27 mouse cellular contexts compared by ENCODE assay signal in the genomic region with DNA sequence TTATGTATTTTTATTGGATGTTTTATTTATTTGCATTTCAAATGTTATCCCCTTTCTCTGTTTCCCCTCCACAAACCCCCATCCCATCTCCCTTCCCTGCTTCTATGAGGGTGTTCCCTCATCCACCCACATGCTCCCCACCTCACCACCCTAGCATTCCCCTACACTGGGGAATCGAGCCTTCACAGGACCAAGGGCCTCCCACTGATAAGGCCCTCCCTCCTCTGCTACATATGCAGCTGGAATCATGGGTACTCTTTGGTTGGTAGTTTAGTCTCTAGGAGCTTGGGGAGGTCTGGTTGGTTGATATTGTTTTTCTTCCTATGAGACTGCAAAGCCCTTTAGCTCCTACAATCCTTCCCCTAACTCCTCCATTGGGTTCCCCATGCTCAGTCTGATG. TPM values are rescaled to one million over a fixed set of nuclear protein-coding genes. Genes with fewer than 3 reads are reported as not detected.
"Had no signal": no experiment of that assay in that cellular context is flagged by ENCODE, and none has a peak within 500 bp of the region (broad histone marks: within the 10 kb centered on the region; RNA-seq: fewer than 3 reads in every experiment).

No protein-coding gene starts in this region.

RNA-seq across cellular contexts. Expression of a gene that starts 13.9 kb away (rescaled TPM):
- total RNA-seq: gastrocnemius, adult 18-20 months; gastrocnemius, adult 8-10 months; gastrocnemius, postnatal 36 days; heart, adult 2 months; heart, postnatal 25 days; heart, postnatal 4 days; layer of hippocampus, adult 2 months; layer of hippocampus, postnatal 10 days; left cerebral cortex, adult 2 months; left cerebral cortex, postnatal 14 days; left cerebral cortex, postnatal 36 days had no signal
- polyA plus RNA-seq: gonadal fat pad, adult 2 months; heart, embryonic 12.5 days; heart, embryonic 14.5 days; heart, embryonic 16.5 days; hindbrain, embryonic 12.5 days; hindbrain, embryonic 14.5 days; hindbrain, embryonic 16.5 days; inflammation-experienced regulatory T-cells, adult 6 months; intestine, embryonic 15.5 days; intestine, postnatal 0 days; kidney, embryonic 14.5 days; kidney, embryonic 16.5 days; limb, embryonic 10.5 days; limb, embryonic 12.5 days; limb, embryonic 14.5 days had no signal

RNA-seq across cellular contexts. Expression of a gene that starts 23.0 kb away (rescaled TPM):
- polyA plus RNA-seq: heart, embryonic 14.5 days; heart, embryonic 16.5 days; hindbrain, embryonic 10.5 days; hindbrain, embryonic 12.5 days; hindbrain, embryonic 14.5 days; hindbrain, embryonic 16.5 days; intestine, embryonic 15.5 days; intestine, postnatal 0 days; kidney, embryonic 14.5 days; kidney, embryonic 16.5 days; limb, embryonic 10.5 days; limb, embryonic 12.5 days; limb, embryonic 14.5 days had no signal
